ENCODE assay signal across 7 mouse cellular contexts in the genomic region with DNA sequence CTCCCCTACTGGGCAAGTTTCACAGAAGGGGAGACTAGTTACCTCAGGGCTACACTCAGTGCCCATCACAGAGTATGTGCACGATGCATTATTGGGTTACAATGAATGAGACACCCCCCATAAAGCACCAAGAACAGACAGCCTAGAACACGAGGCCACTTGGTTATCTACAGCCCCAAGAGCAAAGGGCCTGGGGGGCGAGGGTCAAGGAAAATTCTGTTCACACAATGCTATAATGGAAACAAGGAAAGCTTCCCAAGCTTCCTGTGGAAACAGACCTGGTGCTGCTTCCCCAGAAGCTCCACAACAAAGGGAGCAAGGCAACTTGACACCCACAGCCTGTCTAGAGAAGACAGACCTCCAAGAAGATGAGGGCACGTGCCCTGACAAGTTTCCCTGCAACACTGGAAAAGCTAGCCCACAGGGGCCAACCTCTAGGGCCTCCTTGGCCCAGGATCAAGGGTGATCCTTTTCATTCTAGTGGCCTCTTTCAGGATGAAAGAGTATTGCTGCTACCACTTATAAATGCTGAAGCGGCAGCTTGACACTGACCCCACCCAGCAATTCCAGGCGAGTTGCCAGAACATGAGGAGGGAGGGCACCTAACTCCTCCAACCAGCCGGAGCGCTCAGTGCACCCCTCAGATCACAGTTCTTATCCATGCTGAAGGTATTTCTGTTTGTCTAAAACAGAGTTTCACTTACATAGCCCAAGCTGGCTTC. TPM values are rescaled to one million over a fixed set of nuclear protein-coding genes. Genes with fewer than 3 reads are reported as not detected.
DNase-seq lines count a peak whose midpoint lies in the region; ATAC-seq and TF ChIP-seq lines count a peak whose summit lies in the region.

No protein-coding gene starts in this region.

- no peak overlapping the region; the same call in 1 of the 2 replicates for H3K4me2 ChIP-seq in lung, embryonic 16.5 days (ENCODE audit: low read depth, low read length)
- H3K4me2 ChIP-seq in stomach, embryonic 15.5 days = 0 out of 2 replicates have a peak overlapping the region, but pooled peaks have one; percentile 8

- peaks cover 8% of the 10 kb centered on the region for H3K4me1 ChIP-seq in ES-Bruce4 (ENCODE audit: control insufficient read depth, insufficient read depth, low read length)
- H3K4me1 ChIP-seq in lung, embryonic 16.5 days (replicated peaks; ENCODE audit: control insufficient read depth, insufficient read depth, low read length) = peaks cover 16% of the 10 kb centered on the region
- H3K4me1 ChIP-seq in stomach, embryonic 15.5 days = peaks cover 12% of the 10 kb centered on the region; the same call in 1 of the 2 replicates

- peak overlapping the region; percentile 42 for H3K27ac ChIP-seq in ES-Bruce4 (ENCODE audit: insufficient read depth, low read length)
- H3K27ac ChIP-seq in lung, embryonic 16.5 days (ENCODE audit: low read length) = peak overlapping the region; percentile 76
- peak overlapping the region; percentile 61 for H3K27ac ChIP-seq in stomach, embryonic 15.5 days

- TF ChIP-seq CTCF in ES-Bruce4 (IDR thresholded peaks at IDR 0.05; ENCODE audit: low read depth, low read length) = no peak

- TF ChIP-seq EP300 in ES-Bruce4 (IDR thresholded peaks at IDR 0.05; ENCODE audit: insufficient read depth, low read depth, low read length) = no peak

- no peak overlapping the region for H3K9ac ChIP-seq in ES-Bruce4 (ENCODE audit: low read depth, poor library complexity, severe bottlenecking)
- H3K9ac ChIP-seq in lung, embryonic 16.5 days (ENCODE audit: low read length) = 0 out of 2 replicates have a peak overlapping the region, but pooled peaks have one; percentile 22
- H3K9ac ChIP-seq in stomach, embryonic 15.5 days = no peak overlapping the region

- ATAC-seq in lung, embryonic 16.5 days (ENCODE audit: low read depth) = peak; percentile 91
- ATAC-seq in stomach, embryonic 15.5 days (ENCODE audit: insufficient read depth, low FRiP score, low read depth) = peak; percentile 73

- 25% methylated on average over 8 of the region's 8 CpGs for WGBS in lung, embryonic 16.5 days
- WGBS in stomach, embryonic 15.5 days = 35% methylated on average over 8 of the region's 8 CpGs

- no peak overlapping the region for H3K4me3 ChIP-seq in ES-Bruce4 (ENCODE audit: low read depth, low read length)
- H3K4me3 ChIP-seq in lung, embryonic 16.5 days (ENCODE audit: low read length) = no peak overlapping the region
- H3K4me3 ChIP-seq in stomach, embryonic 15.5 days (replicated peaks) = no peak overlapping the region

- H3K36me3 ChIP-seq in ES-Bruce4 (ENCODE audit: control insufficient read depth, insufficient read depth, low read length, poor library complexity, severe bottlenecking) = no peaks in the 10 kb centered on the region
- H3K36me3 ChIP-seq in lung, embryonic 16.5 days (ENCODE audit: control insufficient read depth, insufficient read depth, low read length) = no peaks in the 10 kb centered on the region
- H3K36me3 ChIP-seq in stomach, embryonic 15.5 days = no peaks in the 10 kb centered on the region

- H3K27me3 ChIP-seq in ES-Bruce4 (ENCODE audit: control insufficient read depth, insufficient read depth, low read length, poor library complexity, severe bottlenecking) = no peaks in the 10 kb centered on the region
- no peaks in the 10 kb centered on the region for H3K27me3 ChIP-seq in lung, embryonic 16.5 days (ENCODE audit: control insufficient read depth, insufficient read depth, low read depth, low read length)
- no peaks in the 10 kb centered on the region for H3K27me3 ChIP-seq in stomach, embryonic 15.5 days (replicated peaks)

- TF ChIP-seq POLR2A in ES-Bruce4 (IDR thresholded peaks at IDR 0.05; ENCODE audit: insufficient read depth, low read length) = no peak

- peak; percentile 85 for DNase-seq in MEL-GATA-1-ER (ENCODE audit: extremely low read depth, low read depth)
- DNase-seq in cerebellum, postnatal 14 days = peak; percentile 80 to 83
- DNase-seq in heart, adult 9 months (ENCODE audit: low spot score in 2 of 2) = peak; percentile 69 to 83
- DNase-seq in kidney, postnatal 10 days = peak; percentile 91

- H3K9me3 ChIP-seq in ES-Bruce4 (replicated peaks; ENCODE audit: control insufficient read depth, insufficient read depth, low read length, poor library complexity, severe bottlenecking) = no peaks in the 10 kb centered on the region
- no peaks in the 10 kb centered on the region for H3K9me3 ChIP-seq in lung, embryonic 16.5 days (ENCODE audit: control insufficient read depth, low read length)
- no peaks in the 10 kb centered on the region for H3K9me3 ChIP-seq in stomach, embryonic 15.5 days

RNA-seq across cellular contexts. Expression of a gene that starts 27.9 kb away (rescaled TPM):
- 17.1 and 18.5 TPM in 2 replicates for polyA plus RNA-seq in ES-Bruce4 (2011; ENCODE audit: insufficient read depth, insufficient read length, low read depth, missing spikeins)
- 10.0 and 13.0 TPM in 2 replicates for polyA plus RNA-seq in lung, embryonic 16.5 days (2015; fragmentation: Nextera tagmentation; extraction: Ambion mirVana)
- polyA plus RNA-seq in stomach, embryonic 15.5 days (2015; fragmentation: Nextera tagmentation; extraction: Ambion mirVana) = 13.1 and 13.4 TPM in 2 replicates

RNA-seq across cellular contexts. Expression of a gene that starts 28.3 kb away (rescaled TPM):
- 0.33 TPM in 1 of 2 replicates, not detected in the other for polyA plus RNA-seq in ES-Bruce4 (2011; ENCODE audit: insufficient read depth, insufficient read length, low read depth, missing spikeins)
- polyA plus RNA-seq in lung, embryonic 16.5 days (2015; fragmentation: Nextera tagmentation; extraction: Ambion mirVana) = 4.0 and 4.6 TPM in 2 replicates
- not detected in 2 replicates for polyA plus RNA-seq in stomach, embryonic 15.5 days (2015; fragmentation: Nextera tagmentation; extraction: Ambion mirVana)

RNA-seq across cellular contexts. Expression of a gene that starts 40.8 kb away (rescaled TPM):
- polyA plus RNA-seq in ES-Bruce4 (2011; ENCODE audit: insufficient read depth, insufficient read length, low read depth, missing spikeins) = 6.4 and 7.2 TPM in 2 replicates
- polyA plus RNA-seq in lung, embryonic 16.5 days (2015; fragmentation: Nextera tagmentation; extraction: Ambion mirVana) = 22.4 and 25.3 TPM in 2 replicates
- 16.0 and 16.2 TPM in 2 replicates for polyA plus RNA-seq in stomach, embryonic 15.5 days (2015; fragmentation: Nextera tagmentation; extraction: Ambion mirVana)

RNA-seq across cellular contexts. Expression of a gene that starts 53.8 kb away (rescaled TPM):
- 86.3 and 97.6 TPM in 2 replicates for polyA plus RNA-seq in ES-Bruce4 (2011; ENCODE audit: insufficient read depth, insufficient read length, low read depth, missing spikeins)
- 41.2 and 42.7 TPM in 2 replicates for polyA plus RNA-seq in lung, embryonic 16.5 days (2015; fragmentation: Nextera tagmentation; extraction: Ambion mirVana)
- polyA plus RNA-seq in stomach, embryonic 15.5 days (2015; fragmentation: Nextera tagmentation; extraction: Ambion mirVana) = 38.0 and 41.2 TPM in 2 replicates

RNA-seq across cellular contexts. Expression of a gene that starts 55.7 kb away (rescaled TPM):
- 29.6 and 31.0 TPM in 2 replicates for polyA plus RNA-seq in ES-Bruce4 (2011; ENCODE audit: insufficient read depth, insufficient read length, low read depth, missing spikeins)
- polyA plus RNA-seq in lung, embryonic 16.5 days (2015; fragmentation: Nextera tagmentation; extraction: Ambion mirVana) = 55.2 and 56.0 TPM in 2 replicates
- polyA plus RNA-seq in stomach, embryonic 15.5 days (2015; fragmentation: Nextera tagmentation; extraction: Ambion mirVana) = 61.6 and 63.3 TPM in 2 replicates
